Mouse (Mus musculus): Measurements from ENCODE around the gene Gucy2c.

Gucy2c gene

DNA sequence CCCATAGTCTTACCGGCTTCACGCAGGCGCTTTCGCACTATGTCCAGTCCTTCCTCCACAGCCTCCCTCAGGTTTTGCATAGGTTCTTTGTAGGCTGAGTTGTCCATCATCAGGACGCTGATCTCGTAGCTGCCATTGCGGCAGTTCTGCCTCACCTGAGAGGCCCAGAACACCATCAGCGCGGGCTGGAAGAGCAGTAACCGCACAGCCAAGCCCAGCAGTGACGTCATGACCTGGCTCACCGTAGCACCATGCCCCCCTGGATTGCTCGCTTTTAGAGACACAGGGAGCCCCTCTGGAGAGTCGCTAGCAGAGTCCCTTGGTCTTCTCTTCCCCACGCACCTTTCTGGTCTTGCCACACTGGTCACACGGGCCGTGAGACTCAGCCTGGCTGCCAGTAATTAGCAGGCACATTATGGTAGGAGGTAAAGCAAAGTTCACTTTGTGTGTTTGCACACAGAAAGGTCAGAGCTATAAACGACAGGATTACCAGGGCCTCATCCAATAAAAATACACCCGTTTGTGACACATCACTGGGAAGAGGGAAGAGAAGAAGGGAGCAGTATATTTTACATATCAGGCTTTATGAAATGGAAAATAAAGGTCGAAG, at the start of gene Gucy2c:
Gucy2c (minus strand) TSS at position 389 of the 610 bp plus-strand sequence.
- no peak for DNase-seq

DNA sequence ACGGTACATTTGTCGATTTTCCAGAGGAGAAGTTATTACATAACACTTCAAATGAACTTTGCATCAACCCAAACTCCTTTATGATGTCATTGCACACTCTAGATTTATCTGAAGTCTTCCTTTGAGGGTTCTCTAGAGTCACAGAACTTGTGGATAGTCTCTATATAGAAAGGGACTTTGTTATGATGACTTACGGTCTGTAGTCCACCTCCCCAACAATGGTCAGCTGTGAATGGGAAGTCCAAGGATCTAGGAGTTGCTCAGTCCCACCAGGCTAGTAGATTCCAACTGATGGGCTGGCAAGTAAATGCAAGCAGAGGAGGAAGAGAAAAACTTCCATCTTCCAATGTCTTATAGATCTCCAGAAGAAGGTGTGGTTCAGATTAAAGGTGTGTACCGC, 47.1 kb upstream of the Gucy2c start:
- DNase-seq = no peak

DNA sequence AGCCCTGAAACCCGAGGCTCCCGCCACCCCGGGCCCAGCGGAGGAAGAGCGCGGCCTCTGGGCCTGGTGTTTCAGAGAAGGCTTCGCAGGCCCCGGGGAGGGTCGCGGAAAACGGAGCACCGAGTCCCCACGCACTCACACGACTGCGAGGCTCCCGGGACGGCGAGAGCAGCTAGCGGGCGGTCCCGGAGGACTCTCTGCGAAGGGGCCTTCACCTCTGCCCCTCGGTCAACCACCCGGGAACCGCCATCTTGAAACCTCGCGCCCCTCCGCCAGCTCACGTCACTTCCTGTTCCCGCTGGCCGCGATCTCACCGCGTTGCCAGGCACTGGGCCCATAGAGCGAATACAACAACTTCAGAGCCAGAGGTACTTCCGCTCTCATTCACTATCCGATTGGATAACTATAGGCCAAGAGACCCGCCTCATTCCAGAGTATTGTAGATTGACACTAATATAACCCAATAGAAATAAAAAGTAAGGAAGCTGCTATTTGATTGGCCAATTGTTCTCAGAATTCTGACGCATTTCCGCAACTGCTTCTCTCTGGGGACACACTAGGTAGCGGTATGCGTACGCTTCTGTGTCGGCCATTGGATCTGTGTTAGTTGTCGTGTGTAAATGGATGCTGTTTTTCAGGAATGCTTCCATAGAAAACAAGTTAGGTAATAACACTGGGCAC, 46.5 kb upstream of the Gucy2c start, which contains the start of gene Wbp11:
Wbp11 (minus strand) TSS at position 353 of the 681 bp plus-strand sequence.
- peak; percentile 93 for DNase-seq

DNA sequence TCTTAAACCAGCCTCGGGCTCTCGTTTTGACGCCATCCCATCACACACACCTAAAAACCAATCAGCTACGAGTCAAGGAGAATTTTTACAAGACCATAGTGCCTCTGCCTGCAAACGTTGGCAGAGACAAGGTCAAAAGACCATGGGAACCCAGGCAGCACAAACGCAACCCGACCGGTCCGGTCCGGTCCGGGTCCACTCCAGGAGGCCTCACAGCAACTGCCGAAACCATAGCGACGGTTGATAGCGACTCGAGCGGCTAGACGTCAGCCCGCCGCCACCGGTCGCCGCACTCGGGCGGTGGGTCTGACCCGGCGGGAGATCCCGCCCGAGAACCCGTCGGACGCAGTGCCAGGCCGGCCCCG, 45.9 kb upstream of the Gucy2c start, which contains the start of gene BC049715:
BC049715 (plus strand) TSS at position 111 of the 365 bp plus-strand sequence.
- DNase-seq = no peak

DNA sequence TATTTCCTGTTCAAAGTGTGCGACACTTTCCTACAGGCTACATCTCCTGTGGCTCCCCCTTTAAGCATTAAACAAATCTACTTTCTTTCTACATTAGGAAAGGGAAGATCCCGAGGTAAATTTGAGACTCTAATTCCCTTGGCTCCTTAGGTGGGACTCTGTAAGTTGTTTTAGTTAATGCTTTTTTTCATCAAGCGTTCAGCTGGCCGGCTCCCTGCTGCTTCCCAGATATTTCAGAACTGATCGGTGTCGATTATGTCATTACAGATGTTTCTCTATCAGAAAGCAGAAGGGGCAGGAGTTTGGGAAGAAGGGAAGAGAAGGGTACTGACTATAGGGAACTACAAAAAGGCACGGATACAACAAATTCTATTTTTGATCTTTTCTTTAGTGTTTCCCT, 45.6 kb upstream of the Gucy2c start:
- no peak for DNase-seq

DNA sequence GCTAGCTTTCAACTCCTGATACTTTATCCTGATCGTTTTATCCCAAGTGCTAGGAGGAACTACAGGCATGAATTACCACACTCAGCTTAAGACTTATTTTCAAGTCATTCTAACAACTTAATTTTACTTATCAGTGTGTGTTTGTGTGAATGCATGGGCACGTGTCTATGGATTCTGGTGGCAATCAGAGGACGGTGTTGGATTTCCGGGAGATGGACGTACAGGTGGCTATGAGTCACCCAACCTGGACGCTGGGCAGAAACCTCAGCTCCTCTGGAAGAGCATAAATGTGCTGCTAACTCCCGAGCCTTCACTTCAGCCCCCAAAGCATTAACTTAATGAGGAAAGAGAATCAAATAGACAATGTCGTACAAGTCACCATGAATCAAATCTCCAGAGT, 43.4 kb upstream of the Gucy2c start:
- no peak for DNase-seq

DNA sequence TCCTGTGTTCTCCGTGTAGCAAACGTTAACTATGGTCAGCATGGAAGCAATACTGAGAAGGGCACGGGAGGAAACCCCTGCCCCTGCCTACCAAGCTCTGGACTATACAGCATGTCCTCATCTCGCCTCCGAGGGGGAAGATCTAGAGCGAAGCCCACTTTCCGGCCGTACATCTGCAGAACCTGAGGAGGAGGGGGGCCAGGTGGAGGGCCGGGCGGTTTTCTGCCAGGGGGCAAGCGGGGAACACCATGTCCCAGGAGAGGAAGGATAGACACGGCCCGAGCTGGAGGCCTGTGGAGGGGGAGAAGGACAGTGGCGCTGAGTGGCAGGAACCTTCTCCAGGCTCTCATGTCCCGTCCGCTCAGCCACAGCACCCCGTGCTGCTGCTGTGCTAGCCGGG, 39.5 kb upstream of the Gucy2c start:
- no peak for DNase-seq

DNA sequence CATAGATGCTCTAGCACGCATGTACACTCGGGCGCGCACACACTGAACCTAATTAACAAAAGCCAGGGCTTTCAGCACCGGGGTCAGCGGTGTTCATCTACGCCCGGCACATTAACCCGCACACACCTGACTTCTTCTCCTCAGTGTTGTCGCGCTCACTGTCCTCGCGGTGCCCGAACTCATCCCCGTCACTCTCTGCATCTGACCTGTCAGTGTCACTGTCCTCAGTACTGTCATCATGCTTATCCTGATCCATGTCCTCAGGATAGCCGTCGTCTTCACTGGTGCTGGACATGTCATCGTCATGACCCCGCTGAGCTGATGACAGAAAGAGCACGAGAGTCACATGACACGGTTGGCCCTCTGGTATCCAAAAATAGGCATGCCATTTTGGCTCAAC, 38.8 kb upstream of the Gucy2c start:
- DNase-seq = no peak

DNA sequence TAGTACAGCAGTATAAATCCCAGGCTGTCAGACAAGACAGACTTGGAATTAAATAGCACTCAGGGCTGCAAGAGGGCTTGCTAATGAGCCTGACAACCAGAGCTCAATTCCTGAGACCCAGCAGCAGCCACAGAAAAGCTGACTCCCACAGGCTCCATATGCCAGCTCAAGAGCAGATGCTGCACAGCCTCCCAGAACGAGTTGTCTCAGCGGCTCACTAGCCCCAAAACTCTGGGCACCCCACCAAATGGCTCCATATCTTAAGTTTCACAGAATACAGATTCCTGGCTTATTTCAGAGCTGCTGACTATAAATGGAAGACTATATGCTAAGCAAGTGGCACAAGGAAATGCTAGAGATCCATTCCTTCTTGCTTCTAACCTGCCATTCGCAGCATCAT, 36.0 kb upstream of the Gucy2c start:
- no peak for DNase-seq

DNA sequence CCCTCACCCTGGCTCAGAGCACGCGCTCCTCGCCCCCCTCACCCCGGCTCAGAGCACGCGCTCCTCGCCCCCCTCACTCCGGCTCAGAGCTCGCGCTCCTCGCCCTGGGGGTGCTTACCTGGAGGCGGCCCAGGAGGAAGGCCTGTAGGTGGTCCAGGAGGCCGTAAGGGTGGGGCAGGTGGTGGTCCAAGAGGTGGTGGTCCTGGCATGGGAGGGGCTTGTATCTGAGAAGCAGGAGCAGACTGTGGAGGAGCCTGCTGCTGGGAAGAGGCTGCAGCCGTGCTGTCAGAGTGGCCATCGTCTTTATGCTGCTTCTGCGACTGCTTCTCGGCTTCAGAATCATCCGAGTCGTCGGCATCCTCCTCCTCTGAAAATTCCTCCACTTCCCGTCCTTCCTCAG, 35.3 kb upstream of the Gucy2c start:
- DNase-seq = no peak

DNA sequence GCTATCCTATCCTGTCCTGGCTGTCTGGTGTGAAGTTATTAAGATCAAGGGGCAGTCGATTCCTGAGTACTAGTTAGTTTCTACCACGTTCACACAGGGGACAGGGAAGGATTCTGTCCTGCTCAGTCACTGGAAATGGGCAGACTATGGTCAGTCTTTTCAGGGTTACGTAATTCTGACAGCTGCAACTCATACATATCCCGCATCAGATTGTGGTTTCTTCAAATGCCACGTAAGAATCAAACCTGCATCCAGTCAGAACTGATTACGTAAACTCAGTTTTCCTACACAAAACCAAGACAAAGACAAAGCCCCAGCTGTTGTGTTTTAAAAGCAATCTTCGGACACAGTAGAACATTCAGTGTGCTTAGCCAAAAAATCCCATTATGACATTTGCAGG, 33.8 kb upstream of the Gucy2c start:
- no peak for DNase-seq

DNA sequence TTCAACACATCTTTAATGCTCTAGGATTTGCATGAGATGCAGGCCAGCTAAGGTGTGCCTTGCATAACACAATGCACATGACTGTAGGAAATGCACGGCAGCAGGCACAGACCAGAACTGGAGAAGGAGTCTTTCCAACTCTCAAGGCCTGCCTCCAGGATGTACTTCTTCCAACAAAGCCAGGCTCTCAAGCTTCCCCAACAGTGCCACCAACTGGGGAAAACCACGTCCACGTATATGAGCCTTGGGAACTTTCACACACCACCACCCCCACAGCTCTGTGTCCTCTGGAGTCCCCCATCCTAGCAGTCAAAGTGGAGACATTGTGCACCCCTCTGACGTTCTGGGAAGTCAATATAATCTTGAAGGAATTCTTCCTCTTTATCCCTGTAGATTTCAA, 31.6 kb upstream of the Gucy2c start:
- no peak for DNase-seq

DNA sequence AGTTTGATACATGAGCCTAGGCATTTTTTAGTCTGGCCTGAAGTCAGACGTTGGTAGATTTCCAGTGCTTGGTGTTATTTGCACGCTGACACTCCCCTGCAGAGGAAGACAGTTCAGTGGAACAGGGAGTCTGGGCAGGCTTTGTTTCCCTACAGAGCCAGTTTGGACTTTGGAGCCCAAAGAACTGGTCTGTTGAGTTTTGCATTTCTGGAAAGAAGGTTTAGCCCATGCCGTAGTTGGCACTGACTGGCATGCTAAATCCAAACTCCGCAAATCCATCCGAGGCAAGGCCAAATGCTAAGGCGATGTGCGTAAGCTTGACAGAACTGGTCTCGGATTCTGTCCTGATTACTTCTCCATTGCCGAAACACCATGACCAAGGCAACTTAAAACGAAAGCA, 29.6 kb upstream of the Gucy2c start:
- no peak for DNase-seq

DNA sequence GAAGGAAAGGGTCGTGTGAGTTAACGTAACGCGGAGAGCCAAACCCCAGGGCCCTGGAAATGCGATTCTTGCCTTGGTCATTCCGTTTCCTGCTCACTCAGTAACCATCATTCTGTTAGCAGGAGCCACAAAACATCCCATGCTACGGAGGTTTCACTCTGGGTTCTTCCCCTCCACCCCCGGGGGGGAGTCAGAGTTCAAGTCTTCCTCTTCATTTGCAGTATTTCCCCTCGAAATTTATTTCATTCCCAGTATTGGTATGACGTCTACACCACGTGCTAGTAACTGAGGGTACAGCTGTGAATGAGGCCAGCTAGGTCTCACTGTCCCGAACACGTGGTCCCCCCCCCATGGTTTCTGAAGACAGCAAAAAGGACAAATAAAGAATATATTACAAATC, 28.1 kb upstream of the Gucy2c start:
- no peak for DNase-seq

DNA sequence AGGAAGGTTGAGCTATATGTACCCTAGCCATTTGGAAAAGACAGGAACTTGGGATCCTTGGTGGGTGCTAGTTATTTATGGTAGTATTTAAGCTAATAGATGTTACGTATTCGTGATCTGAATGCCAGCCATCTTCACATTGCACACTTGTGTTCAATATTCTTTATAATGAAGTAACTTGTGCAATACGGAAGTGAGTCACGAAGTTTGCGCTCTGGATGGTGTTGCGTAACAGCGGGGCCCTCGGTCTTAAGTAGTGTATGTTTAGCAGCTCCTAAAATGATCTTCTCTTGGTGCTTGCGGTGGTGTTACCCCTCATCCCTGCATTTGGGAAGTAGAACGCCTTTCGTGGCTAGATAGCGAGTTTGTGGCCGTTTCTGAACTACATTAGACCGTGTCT, 27.5 kb upstream of the Gucy2c start:
- peak; percentile 45 for DNase-seq

DNA sequence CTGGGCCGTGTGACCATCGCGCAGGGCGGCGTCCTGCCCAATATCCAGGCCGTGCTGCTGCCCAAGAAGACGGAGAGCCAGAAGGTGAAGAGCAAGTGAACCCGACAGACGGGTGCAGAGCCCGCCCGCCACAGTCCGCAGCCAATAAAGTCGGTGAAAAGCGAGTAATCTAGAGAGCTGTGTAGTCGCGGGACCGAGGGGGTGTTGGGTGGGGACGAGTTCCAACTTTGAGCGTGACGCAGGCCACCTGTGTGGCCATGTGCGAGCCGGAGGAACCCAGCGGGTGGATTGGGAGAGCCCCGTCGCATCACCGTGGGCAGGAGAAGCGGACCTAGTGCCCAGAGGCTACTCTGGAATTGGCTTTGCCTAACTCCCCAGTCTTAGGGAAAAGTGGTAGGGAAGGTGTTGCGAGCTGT, 27.1 kb upstream of the Gucy2c start:
- DNase-seq = peak; percentile 48

DNA sequence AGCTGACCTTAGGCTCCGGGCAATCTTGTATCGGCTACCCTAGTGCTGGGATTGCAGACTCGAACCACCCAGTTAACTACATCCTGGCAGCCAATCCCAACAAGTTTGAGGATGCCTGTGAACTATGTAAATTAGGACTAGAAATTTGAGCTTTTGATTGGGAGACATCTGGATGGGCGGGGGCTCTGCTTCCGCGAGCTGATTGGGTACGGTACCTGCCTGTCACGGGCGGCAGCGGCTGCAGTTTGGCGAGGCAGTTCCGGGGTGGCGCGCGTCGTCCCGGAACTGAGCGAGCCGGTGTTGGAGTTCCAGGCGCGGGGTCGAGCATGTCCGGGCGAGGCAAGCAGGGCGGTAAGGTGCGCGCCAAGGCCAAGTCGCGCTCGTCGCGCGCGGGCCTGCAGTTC, 26.5 kb upstream of the Gucy2c start, which contains the start of gene H2afj:
H2afj (plus strand) TSS at position 231 of the 404 bp plus-strand sequence.
- DNase-seq = peak; percentile 99

DNA sequence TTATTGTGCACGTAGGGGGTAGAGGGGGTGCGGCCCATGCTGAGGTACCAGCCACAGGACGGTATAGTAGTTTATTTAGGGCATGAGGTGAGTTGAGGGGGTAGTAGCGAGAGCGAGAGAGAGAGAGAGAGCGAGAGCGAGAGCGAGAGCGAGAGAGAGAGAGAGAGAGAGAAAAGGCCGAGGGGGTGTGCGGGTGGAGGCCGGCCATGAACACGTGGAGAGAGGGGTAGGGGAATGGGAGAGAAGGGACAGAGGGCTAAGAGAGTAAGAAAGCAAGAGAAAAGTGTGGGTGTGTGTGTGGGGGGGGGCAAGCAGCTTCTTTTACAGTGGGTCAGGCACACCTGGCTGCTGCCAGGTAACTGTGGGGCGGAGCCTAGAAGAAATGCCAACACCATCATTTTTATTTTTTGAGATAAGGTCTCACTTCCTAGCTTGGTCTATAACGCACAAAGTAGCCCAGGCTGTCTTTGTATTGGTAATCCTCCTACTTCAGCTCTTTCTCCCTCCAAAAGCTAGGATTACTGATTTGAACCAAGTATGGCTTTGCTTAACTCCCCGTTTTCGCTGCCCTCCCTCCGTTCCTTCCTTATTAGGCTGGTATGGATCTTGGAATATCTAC, 25.9 kb upstream of the Gucy2c start:
- no peak for DNase-seq

DNA sequence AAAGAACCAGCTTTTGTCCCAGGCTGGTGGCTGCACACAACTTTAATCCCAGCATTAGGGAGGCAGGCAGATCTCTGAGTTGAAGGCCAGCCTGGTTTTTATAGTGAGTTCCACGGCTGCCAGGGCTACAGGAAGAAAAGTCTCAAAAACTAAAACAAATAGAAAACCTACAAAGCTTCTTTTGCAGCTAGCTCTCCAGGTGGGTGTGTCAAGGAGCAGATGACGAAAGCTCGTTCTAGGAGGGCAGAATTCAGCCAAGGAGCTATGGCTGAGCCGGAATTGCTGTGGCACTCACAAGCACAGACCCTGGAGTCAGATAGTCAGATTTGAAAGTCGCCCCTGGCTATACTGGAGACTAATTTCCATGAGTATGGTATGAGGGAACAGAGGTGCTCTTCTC, 25.3 kb upstream of the Gucy2c start:
- no peak for DNase-seq

DNA sequence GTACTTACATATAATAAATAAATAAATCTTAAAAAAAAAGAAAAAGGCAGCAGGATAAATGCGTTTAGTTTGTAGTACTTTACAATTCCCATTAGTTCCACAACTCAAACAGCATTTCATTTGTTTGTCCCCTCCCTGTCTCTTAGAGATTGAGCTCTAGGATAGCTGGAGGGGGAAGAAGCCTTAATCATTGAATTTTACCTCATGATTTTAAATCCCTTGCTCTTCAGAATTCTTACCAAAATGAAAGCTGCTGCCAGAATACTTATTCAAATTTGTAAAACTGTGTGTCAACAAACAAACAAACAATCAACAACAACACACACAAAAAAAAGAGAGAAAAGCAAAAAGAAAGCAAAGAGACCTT, 23.8 kb upstream of the Gucy2c start:
- DNase-seq = no peak

DNA sequence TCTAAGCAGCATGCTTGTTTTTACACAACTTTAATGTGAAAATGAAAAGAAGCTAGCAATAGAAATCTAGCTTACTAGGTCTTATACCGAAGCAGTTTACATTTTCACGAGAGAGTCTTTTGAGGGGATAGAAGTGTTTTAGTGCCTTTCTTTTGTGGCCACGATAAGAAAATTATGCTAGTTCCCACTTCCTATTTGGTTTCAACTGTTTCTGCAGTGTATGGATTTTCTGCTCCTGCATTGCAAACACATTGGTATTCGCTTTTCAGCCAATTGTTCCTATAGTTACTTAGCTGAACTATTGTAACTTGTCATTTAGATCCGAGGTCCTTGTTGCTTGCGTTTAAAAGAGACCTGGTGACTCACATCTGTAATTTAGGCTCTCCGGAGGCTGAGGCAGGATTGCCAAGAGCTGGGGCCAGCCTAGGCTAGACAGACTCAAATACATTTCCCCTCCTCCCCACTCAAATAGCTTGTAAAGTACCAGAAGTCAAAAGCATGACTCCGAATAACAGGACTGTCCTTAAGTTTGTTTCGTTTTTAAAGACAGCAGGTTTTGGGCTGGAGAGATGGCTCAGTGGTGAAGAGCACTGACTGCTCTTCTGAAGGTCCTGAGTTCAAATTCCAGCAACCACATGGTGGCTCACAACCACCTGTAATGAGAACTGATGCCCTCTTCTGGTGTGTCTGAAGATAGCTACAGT, 23.3 kb upstream of the Gucy2c start:
- DNase-seq = peak; percentile 33

DNA sequence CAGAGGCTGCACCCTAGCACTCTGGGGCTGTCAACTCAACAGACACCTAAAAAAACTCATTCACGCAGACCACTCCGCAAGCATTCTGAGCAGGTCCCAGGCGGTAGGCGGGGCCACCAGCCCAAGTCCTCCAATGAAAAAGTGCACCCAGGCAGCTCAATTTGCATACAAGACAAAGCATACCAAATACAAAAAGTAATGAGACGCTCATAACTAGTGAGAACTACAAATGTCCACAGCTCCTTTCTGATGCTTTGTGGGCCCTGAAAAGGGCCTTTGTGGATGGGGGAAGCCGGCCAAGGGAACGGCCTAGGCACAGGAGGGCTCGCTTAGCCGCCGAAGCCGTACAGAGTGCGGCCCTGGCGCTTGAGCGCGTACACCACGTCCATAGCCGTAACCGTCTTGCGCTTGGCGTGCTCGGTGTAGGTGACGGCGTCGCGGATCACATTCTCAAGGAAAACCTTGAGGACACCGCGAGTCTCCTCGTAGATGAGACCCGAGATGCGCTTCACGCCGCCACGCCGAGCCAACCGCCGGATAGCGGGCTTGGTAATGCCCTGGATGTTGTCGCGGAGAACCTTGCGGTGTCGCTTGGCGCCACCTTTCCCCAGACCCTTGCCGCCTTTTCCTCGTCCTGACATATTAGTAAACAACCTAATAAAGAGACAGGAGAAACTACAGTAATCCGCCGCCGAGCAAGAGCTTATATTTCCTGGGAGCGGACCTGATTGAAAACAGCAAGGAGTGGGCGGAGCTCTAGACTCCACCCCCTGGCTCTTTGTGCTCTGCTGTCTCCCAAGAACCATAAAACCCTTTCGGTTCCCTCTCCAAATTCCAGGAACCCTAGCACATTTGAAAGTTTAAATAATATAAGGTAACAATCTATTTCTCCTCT, 22.4 kb upstream of the Gucy2c start, which contains the start of gene Hist4h4:
Hist4h4 (minus strand) TSS at position 677 of the 895 bp plus-strand sequence.
- peak; percentile 98 for DNase-seq

Data from thymus, postnatal 25 days (tissue).